Mouse (Mus musculus) erythroblast, embryonic 14.5 days (primary cell): ENCODE data around the gene Xpc.

ENCODE experiments used
- GATA1 ChIP-seq: IDR thresholded peaks from 2 replicates; pipeline ENCODE4 v1.6.1; 2012; ENCODE audit warnings: low read length, inconsistent platforms, mixed read lengths
- TAL1 ChIP-seq: IDR thresholded peaks from 3 replicates; pipeline ENCODE4 v1.6.1; 2012; ENCODE audit warnings: low read length, inconsistent platforms, mixed read lengths

DNA sequence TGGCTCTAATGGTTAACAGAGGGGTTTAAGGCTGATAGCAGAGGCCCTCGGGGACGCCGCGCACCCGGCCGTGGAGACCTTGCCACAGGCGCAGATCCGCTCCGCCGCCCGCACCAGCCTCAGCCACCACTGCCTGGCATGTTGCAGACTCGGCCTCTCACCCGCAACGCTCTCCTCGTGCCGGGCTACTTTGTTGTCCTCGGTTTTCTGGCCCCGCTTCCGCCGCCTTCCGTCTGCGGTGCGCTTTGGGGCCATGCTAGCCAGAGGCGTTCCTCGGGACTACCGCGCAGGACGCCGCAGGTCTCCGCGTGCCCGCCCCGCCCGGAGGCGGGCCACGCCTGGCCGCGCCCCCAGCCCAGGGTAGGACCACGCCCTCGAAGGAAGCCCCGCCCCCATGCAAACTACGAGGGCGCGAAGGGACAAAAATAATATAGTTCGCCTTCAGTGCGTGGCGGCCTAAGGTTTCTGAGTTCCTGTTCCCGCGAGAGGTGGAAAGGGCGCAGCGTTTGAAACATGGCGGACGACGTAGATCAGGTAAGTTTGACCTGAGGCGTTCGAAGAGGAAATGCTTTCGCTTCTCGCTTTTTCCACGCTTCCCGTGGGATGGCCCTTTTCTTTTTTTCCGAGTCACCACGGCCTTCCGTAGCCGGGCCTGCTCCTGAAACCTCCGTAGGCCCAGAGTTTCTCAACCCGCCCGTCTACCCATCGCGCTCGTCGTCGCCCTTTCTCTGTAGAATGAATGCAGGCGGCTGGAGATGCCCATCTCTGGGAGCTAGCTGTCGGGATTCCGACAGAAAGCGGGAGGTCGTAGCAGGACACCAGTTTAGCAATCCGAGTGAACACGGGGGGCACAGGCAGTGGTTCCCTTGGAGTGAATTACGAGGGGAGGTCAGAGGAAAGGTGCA lies at the start of gene Xpc, which contains the start of gene Lsm3:
- TF ChIP-seq TAL1 (no peak), GATA1 (no peak)
